Mouse (Mus musculus) forebrain, embryonic 16.5 days (tissue): ENCODE data around the gene Psors1c2. TPM values are rescaled to one million over a fixed set of nuclear protein-coding genes. Genes with fewer than 3 reads are reported as not detected.
"Not testable (repeated sequence)": the region's sequence is repeated elsewhere in the genome, so short reads cannot be mapped to it uniquely, and the experiment has no call there.

Source experiments
- ATAC-seq: fragments of 200-750 bp; cut with Nextera tagmentation; 2 replicates; pipeline ENCODE4 v1.8.0; 2017; ENCODE audit warnings: mild to moderate bottlenecking, moderate library complexity
- H3K27ac ChIP-seq: fragments of 300-500 bp; sonication (generic); 2 replicates; pipeline ENCODE4 v1.5.1; 2014; ENCODE audit warnings: low read length, control low read depth
- H3K27me3 ChIP-seq: fragments of 300-500 bp; sonication (generic); replicated peaks from 2 replicates; pipeline ENCODE4 v1.6.1; 2014; ENCODE audit warnings: low read length; ENCODE audit not compliant: control insufficient read depth, insufficient read depth
- H3K36me3 ChIP-seq: fragments of 300-500 bp; sonication (generic); 2 replicates; pipeline ENCODE4 v1.6.1; 2014; ENCODE audit not compliant: control insufficient read depth, insufficient read depth
- H3K4me1 ChIP-seq: fragments of 300-500 bp; sonication (generic); replicated peaks from 2 replicates; pipeline ENCODE4 v1.6.1; 2014; ENCODE audit warnings: low read length; ENCODE audit not compliant: control insufficient read depth, insufficient read depth
- H3K4me2 ChIP-seq: fragments of 300-500 bp; sonication (generic); 2 replicates; pipeline ENCODE4 v1.6.1; 2014; ENCODE audit warnings: mild to moderate bottlenecking, low read length, control low read depth
- H3K4me3 ChIP-seq: fragments of 300-500 bp; sonication (generic); replicated peaks from 2 replicates; pipeline ENCODE4 v1.5.1; 2014; ENCODE audit warnings: mild to moderate bottlenecking, low read length, control low read depth
- H3K9ac ChIP-seq: fragments of 300-500 bp; sonication (generic); replicated peaks from 2 replicates; pipeline ENCODE4 v1.6.1; 2014; ENCODE audit warnings: low read depth, low read length, control low read depth
- H3K9me3 ChIP-seq: fragments of 300-500 bp; sonication (generic); 2 replicates; pipeline ENCODE4 v1.6.1; 2016; ENCODE audit warnings: low read length; ENCODE audit not compliant: control insufficient read depth
- WGBS: fragments of 180-500 bp; shearing (Covaris S2); extraction: QIAGEN DNeasy Blood & Tissue Kit; methylation state at CpG from one replicate; pipeline ENCODE4 v1.1.7; 2014; 5-methylcytosine and 5-hydroxymethylcytosine counted together
- polyA plus RNA-seq: library from polyadenylated mRNA; unstranded; fragments of >200 nt; fragmentation: Nextera tagmentation; extraction: Ambion mirVana; gene quantifications from 2 replicates; pipeline ENCODE4 v1.2.1, GENCODE M21; 2015

The Psors1c2 gene
- polyA plus RNA-seq, 1 experiment from 2014 or later: 1.7 TPM

DNA sequence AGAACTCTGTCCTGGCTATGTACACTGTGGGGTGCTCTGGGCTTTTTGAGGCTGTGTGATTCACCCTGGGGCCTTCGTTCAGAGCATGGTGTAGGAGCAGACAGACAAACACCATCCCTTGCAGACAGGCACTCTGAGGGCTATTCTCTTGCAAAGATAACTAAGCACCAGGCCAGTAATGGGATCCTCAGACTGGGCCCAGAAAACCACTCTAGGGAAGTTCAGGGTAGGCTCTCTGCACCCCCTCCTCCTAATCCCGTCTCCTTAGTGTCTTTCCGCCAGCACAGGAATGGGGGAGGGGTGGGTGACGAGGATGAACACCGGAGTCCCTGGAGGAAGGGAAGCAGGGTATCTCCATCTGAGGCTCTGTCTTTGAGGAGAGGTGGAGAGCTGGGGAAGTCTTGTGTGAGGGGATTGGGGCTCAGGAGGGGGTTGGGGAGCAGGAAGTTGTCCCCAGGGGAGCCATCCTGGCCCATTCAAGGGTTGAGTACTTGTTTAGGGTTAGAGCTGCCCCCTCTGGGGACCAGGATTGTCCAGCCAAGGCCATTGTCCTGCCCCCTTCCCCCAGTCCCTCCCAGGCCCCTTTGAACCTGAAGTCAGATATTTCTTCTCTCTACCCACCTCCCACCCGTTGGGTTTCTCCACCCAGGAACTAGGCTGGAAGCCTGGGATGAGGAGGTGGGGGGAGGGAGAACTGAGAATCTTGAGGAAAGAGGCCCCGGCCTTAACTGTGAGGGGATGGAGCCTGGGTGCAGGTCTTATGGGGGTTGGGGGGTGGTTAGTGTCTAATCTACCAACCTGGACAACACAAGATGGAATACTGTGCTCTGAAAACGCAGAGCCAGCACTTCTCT is 28.1 kb upstream of the Psors1c2 start:
- H3K4me1 ChIP-seq: no peaks in the 10 kb centered on the region
- H3K4me3 ChIP-seq: no peak overlapping the region
- H3K27ac ChIP-seq: no peak overlapping the region
- H3K36me3 ChIP-seq: no peaks in the 10 kb centered on the region
- 15% methylated on average over 8 of the region's 8 CpGs for WGBS
- H3K9ac ChIP-seq: no peak overlapping the region
- ATAC-seq: no peak
- H3K27me3 ChIP-seq: peaks cover 7% of the 10 kb centered on the region
- no peak overlapping the region for H3K4me2 ChIP-seq
- H3K9me3 ChIP-seq: no peaks in the 10 kb centered on the region

GRCm38 (mm10) chr17:35505776-35506175 is 27.2 kb upstream of the Psors1c2 start, which contains the start of gene Pou5f1:
TSS of gene Pou5f1 (plus strand) at chr17:35506018.
- ATAC-seq: no peak
- H3K4me3 ChIP-seq: no peak within 1 kb of the TSS
- H3K9ac ChIP-seq: no peak within 1 kb of the TSS
- no peak within 1 kb of the TSS for H3K4me2 ChIP-seq
- 32% methylated on average over 13 of the region's 13 CpGs for WGBS
- H3K4me1 ChIP-seq: no peaks in the 10 kb centered on the region
- no peak within 1 kb of the TSS for H3K27ac ChIP-seq
- H3K27me3 ChIP-seq: peaks cover 7% of the 10 kb centered on the region
- H3K9me3 ChIP-seq: no peaks in the 10 kb centered on the region
- H3K36me3 ChIP-seq: no peaks in the 10 kb centered on the region

GRCm38 (mm10) chr17:35506881-35507280 is 26.1 kb upstream of the Psors1c2 start:
- no peaks in the 10 kb centered on the region for H3K4me1 ChIP-seq
- H3K27me3 ChIP-seq: peaks cover 7% of the 10 kb centered on the region
- no peaks in the 10 kb centered on the region for H3K36me3 ChIP-seq
- no peak overlapping the region for H3K4me2 ChIP-seq
- no peak overlapping the region for H3K9ac ChIP-seq
- WGBS: 11% methylated on average over 10 of the region's 10 CpGs
- ATAC-seq: no peak
- no peak overlapping the region for H3K4me3 ChIP-seq
- no peaks in the 10 kb centered on the region for H3K9me3 ChIP-seq
- no peak overlapping the region for H3K27ac ChIP-seq

- Histone ChIP-seq H3K9me3 (no peaks in the 10 kb centered on the region), H3K4me3 (no peak overlapping the region), H3K4me2 (no peak overlapping the region), H3K27me3 (peaks cover 7% of the 10 kb centered on the region), H3K27ac (no peak overlapping the region), H3K4me1 (no peaks in the 10 kb centered on the region), H3K36me3 (no peaks in the 10 kb centered on the region), H3K9ac (no peak overlapping the region)
- 26% methylated on average over 13 of the region's 13 CpGs for WGBS
- ATAC-seq: no peak
These were observed 25.3 kb upstream of the Psors1c2 start for GRCm38 (mm10) chr17:35507556-35508260.

DNA sequence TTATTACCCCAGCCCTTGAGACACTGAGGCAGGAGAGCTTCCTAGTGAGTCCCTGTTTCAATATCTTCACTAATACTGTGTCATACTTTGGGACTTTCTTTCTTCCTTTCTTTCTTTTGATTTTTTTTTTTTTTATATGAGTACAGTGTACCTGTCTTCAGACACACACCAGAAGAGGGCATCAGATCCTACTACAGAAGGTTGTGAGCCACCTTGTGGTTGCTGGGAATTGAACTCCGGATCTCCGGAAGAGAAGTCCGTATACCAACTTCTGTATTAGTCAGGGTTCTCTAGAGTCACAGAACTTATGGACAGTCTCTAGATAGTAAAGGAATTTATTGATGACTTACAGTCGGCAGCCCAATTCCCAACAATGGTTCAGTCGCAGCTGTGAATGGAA is 24.7 kb upstream of the Psors1c2 start:
- ATAC-seq, H3K27me3 ChIP-seq, H3K4me3 ChIP-seq, H3K36me3 ChIP-seq, H3K4me2 ChIP-seq, H3K27ac ChIP-seq, H3K4me1 ChIP-seq, H3K9me3 ChIP-seq, H3K9ac ChIP-seq: not testable (repeated sequence)
- 59% methylated on average over 5 of the region's 5 CpGs for WGBS

GRCm38 (mm10) chr17:35509284-35509683 is 23.7 kb upstream of the Psors1c2 start:
- H3K36me3 ChIP-seq: no peaks in the 10 kb centered on the region
- no peaks in the 10 kb centered on the region for H3K4me1 ChIP-seq
- peaks cover 7% of the 10 kb centered on the region for H3K27me3 ChIP-seq
- no peak overlapping the region for H3K27ac ChIP-seq
- H3K9ac ChIP-seq: no peak overlapping the region
- 19% methylated on average over 8 of the region's 8 CpGs for WGBS
- H3K4me2 ChIP-seq: no peak overlapping the region
- peak; percentile 33; the same call in 1 of the 2 replicates for ATAC-seq
- H3K9me3 ChIP-seq: no peaks in the 10 kb centered on the region
- no peak overlapping the region for H3K4me3 ChIP-seq

DNA sequence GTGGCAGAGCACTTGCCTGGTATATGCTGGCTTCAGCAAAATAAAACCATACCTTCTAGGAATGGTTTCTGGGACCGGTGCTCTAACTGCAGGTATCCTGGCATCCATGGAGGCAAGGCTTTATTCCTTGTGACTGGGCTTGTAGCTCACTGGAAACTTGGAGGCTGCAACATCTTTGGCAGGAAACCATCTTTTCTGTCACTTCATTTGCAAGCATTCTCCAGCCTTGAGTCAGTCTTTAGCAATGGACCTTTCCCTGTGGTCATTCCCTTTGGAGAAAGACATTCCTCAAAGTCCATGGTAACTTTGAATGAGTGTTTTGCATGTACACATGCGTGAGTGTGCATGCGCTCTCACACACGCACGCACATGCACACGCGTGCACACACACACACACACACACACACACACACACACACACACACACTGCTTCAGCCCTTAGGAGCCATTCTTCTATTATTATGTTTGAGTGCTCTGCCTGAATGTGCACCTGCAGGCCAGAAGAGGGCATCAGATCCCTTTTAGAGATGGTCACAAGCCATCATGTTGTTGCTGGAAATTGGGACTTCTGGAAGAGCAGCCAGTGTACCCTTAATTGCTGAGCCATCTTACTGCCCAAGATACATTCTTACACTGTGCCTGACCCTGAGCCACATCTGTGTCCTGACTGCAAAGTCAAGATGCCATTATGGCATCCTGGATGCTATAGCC is 19.9 kb upstream of the Psors1c2 start:
- 96% methylated on average over 7 of the region's 7 CpGs for WGBS
- ATAC-seq: no peak

GRCm38 (mm10) chr17:35513886-35514285 is 19.1 kb upstream of the Psors1c2 start:
- no peak overlapping the region for H3K4me3 ChIP-seq
- no peaks in the 10 kb centered on the region for H3K36me3 ChIP-seq
- ATAC-seq: no peak
- no peaks in the 10 kb centered on the region for H3K27me3 ChIP-seq
- no peak overlapping the region for H3K27ac ChIP-seq
- no peak overlapping the region for H3K9ac ChIP-seq
- peaks cover 17% of the 10 kb centered on the region for H3K4me1 ChIP-seq
- no peak overlapping the region for H3K4me2 ChIP-seq
- no peaks in the 10 kb centered on the region for H3K9me3 ChIP-seq
- 10% methylated on average over 2 of the region's 2 CpGs for WGBS

More for the DNA sequence above, 19.9 kb upstream of the Psors1c2 start:
- Histone ChIP-seq H3K4me1 (peaks cover 17% of the 10 kb centered on the region), H3K36me3 (no peaks in the 10 kb centered on the region), H3K4me3 (no peak overlapping the region), H3K4me2 (no peak overlapping the region), H3K27me3 (no peaks in the 10 kb centered on the region), H3K9me3 (no peaks in the 10 kb centered on the region), H3K27ac (no peak overlapping the region), H3K9ac (no peak overlapping the region)

- 57% methylated on average over 6 of the region's 6 CpGs for WGBS
- no peak for ATAC-seq
- Histone ChIP-seq H3K4me3 (no peak overlapping the region), H3K4me1 (peaks cover 17% of the 10 kb centered on the region), H3K36me3 (no peaks in the 10 kb centered on the region), H3K9me3 (no peaks in the 10 kb centered on the region), H3K27me3 (no peaks in the 10 kb centered on the region), H3K27ac (no peak overlapping the region), H3K4me2 (no peak overlapping the region), H3K9ac (no peak overlapping the region)
These were observed 18.2 kb upstream of the Psors1c2 start for GRCm38 (mm10) chr17:35514756-35515155.
